Mouse (Mus musculus): ENCODE results near the gene Igf2bp1. TPM values are rescaled to one million over a fixed set of nuclear protein-coding genes. Genes with fewer than 3 reads are reported as not detected.
"Not testable (repeated sequence)": the region's sequence is repeated elsewhere in the genome, so short reads cannot be mapped to it uniquely, and the experiment has no call there.

Gene Igf2bp1
- total RNA-seq, 1 experiment: 354 TPM

DNA sequence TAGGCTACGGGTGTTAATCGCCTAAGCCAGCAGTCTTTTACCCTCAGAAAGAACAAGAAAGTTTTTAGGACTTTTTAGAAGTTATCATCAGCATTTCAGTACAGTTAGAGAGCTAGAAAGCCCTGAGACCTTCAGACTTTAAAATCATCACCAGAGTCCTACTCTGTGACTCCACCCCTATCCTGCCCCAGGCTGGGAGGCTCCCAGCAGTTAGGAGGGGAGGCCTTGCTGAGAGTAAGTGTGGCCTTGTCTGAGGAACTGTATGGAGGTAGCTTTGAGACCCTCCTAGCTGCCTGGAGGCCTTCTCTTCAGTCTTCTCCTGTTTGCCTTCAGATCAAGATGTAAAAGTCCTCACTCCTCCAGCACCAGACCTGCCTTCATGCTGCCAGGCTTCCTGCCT, 81.5 kb downstream of the Igf2bp1 start:
- TF ChIP-seq HCFC1 (IDR thresholded peaks at IDR 0.05; ENCODE audit: borderline replicate concordance, insufficient read depth, low read length) (no peak), ZNF384 (IDR thresholded peaks at IDR 0.05; ENCODE audit: low read depth, low read length) (no peak)
- H3K27ac ChIP-seq (ENCODE audit: insufficient read depth, low read depth, low read length, poor library complexity, severe bottlenecking): no peak overlapping the region
- no peak for DNase-seq (ENCODE audit: low read depth, low spot score)
- H3K4me3 ChIP-seq (ENCODE audit: insufficient read depth in 1 of 2, low read depth in 1 of 2, low read length in 2 of 2, poor library complexity in 1 of 2, severe bottlenecking in 1 of 2): no peak overlapping the region
- no peak overlapping the region for H3K9ac ChIP-seq (ENCODE audit: insufficient read depth, low read depth, low read length, poor library complexity, severe bottlenecking)
- H3K9me3 ChIP-seq (ENCODE audit: control insufficient read depth, insufficient read depth, low read depth, low read length): no peaks in the 10 kb centered on the region
- no peaks in the 10 kb centered on the region for H3K36me3 ChIP-seq (ENCODE audit: control insufficient read depth, insufficient read depth, low read length, poor library complexity, severe bottlenecking)
- in situ Hi-C loops (cut with MboI; ENCODE audit: low sequenced_read_pairs in 2 of 2, unreplicated experiment in 2 of 2): no loop called here
- peaks cover 2 to 7% of the 10 kb centered on the region in 2 experiments; a peak in 2 of 4 replicates for H3K4me1 ChIP-seq (ENCODE audit: control insufficient read depth in 2 of 2, insufficient read depth in 2 of 2, low read length in 2 of 2, poor library complexity in 1 of 2)

DNA sequence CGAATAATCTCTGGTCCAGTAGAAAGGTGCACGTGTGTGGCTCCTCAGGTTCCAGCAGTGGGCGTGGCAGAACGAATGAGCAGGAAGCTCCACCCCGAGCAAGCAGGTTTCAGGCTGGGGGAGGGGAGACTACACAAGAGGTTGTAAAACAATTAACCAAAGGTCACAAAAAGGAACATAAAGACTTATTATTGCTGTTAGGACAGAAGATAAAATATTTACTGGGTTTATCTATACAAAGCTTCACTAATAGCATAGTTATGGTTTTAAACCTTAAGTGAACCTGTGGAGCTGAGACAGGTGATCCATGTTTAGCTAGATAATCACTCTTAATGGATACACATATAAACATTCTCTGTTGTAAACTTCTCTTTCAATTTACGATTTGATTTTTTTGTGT, 82.3 kb downstream of the Igf2bp1 start:
- H3K4me3 ChIP-seq (ENCODE audit: insufficient read depth in 1 of 2, low read depth in 1 of 2, low read length in 2 of 2, poor library complexity in 1 of 2, severe bottlenecking in 1 of 2); DNase-seq (ENCODE audit: low read depth, low spot score); H3K9me3 ChIP-seq (ENCODE audit: control insufficient read depth, insufficient read depth, low read depth, low read length); H3K36me3 ChIP-seq (ENCODE audit: control insufficient read depth, insufficient read depth, low read length, poor library complexity, severe bottlenecking); in situ Hi-C loops (cut with MboI; ENCODE audit: low sequenced_read_pairs in 2 of 2, unreplicated experiment in 2 of 2); H3K27ac ChIP-seq (ENCODE audit: insufficient read depth, low read depth, low read length, poor library complexity, severe bottlenecking); H3K9ac ChIP-seq (ENCODE audit: insufficient read depth, low read depth, low read length, poor library complexity, severe bottlenecking); H3K4me1 ChIP-seq (ENCODE audit: control insufficient read depth in 2 of 2, insufficient read depth in 2 of 2, low read length in 2 of 2, poor library complexity in 1 of 2): not testable (repeated sequence)

- in situ Hi-C loops (cut with MboI; ENCODE audit: low sequenced_read_pairs in 2 of 2, unreplicated experiment in 2 of 2): no loop called here
- H3K4me3 ChIP-seq (ENCODE audit: insufficient read depth in 1 of 2, low read depth in 1 of 2, low read length in 2 of 2, poor library complexity in 1 of 2, severe bottlenecking in 1 of 2): no peak overlapping the region
- no peaks in the 10 kb centered on the region for H3K9me3 ChIP-seq (ENCODE audit: control insufficient read depth, insufficient read depth, low read depth, low read length)
- no peak overlapping the region for H3K27ac ChIP-seq (ENCODE audit: insufficient read depth, low read depth, low read length, poor library complexity, severe bottlenecking)
- no peak for TF ChIP-seq MAFK (IDR thresholded peaks at IDR 0.05; ENCODE audit: insufficient read depth, low read depth, low read length)
- no peak for TF ChIP-seq ZC3H11A (IDR thresholded peaks at IDR 0.05; ENCODE audit: borderline replicate concordance, low read depth, low read length)
- no peak for TF ChIP-seq CHD2 (IDR thresholded peaks at IDR 0.05; ENCODE audit: low read depth, low read length)
- no peak for TF ChIP-seq ZNF384 (IDR thresholded peaks at IDR 0.05; ENCODE audit: low read depth, low read length)
- no peak for TF ChIP-seq HCFC1 (IDR thresholded peaks at IDR 0.05; ENCODE audit: borderline replicate concordance, insufficient read depth, low read length)
- no peak for DNase-seq (ENCODE audit: low read depth, low spot score)
- H3K36me3 ChIP-seq (ENCODE audit: control insufficient read depth, insufficient read depth, low read length, poor library complexity, severe bottlenecking): no peaks in the 10 kb centered on the region
- no peak overlapping the region for H3K9ac ChIP-seq (ENCODE audit: insufficient read depth, low read depth, low read length, poor library complexity, severe bottlenecking)
- peaks cover 2 to 7% of the 10 kb centered on the region in 2 experiments; a peak in 2 of 4 replicates for H3K4me1 ChIP-seq (ENCODE audit: control insufficient read depth in 2 of 2, insufficient read depth in 2 of 2, low read length in 2 of 2, poor library complexity in 1 of 2)
Observed at GRCm38 (mm10) chr11:95921991-95922621, 83.6 kb downstream of the Igf2bp1 start.

DNA sequence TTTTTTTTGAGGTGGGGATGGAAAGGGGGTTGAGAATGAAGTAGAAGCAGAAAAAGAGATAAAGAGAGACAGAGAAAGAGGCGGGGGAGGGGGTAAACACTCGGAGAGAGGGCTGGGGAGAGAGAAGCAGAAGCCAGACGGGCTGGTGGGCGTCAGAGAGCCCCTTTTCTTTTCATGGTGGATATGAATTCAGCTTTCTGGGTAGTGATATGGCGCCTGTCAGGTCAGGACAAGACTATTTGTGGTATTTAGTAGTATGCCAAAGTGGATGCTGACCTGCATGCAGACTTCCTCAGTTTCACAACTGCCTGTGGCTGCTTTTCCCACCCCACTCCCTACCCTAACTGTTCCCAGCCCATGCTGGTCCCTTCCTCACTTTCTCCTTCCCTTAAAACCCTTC, 89.3 kb downstream of the Igf2bp1 start:
- no peak overlapping the region for H3K4me3 ChIP-seq (ENCODE audit: insufficient read depth in 1 of 2, low read depth in 1 of 2, low read length in 2 of 2, poor library complexity in 1 of 2, severe bottlenecking in 1 of 2)
- no peak for DNase-seq (ENCODE audit: low read depth, low spot score)
- H3K4me1 ChIP-seq (ENCODE audit: control insufficient read depth in 2 of 2, insufficient read depth in 2 of 2, low read length in 2 of 2, poor library complexity in 1 of 2): peaks cover 0 to 5% of the 10 kb centered on the region in 2 experiments; a peak in 1 of 4 replicates
- no peaks in the 10 kb centered on the region for H3K9me3 ChIP-seq (ENCODE audit: control insufficient read depth, insufficient read depth, low read depth, low read length)
- H3K9ac ChIP-seq (ENCODE audit: insufficient read depth, low read depth, low read length, poor library complexity, severe bottlenecking): no peak overlapping the region
- no peak for TF ChIP-seq ZC3H11A (IDR thresholded peaks at IDR 0.05; ENCODE audit: borderline replicate concordance, low read depth, low read length)
- no peak for TF ChIP-seq HCFC1 (IDR thresholded peaks at IDR 0.05; ENCODE audit: borderline replicate concordance, insufficient read depth, low read length)
- no peak for TF ChIP-seq ZNF384 (IDR thresholded peaks at IDR 0.05; ENCODE audit: low read depth, low read length)
- TF ChIP-seq CHD2 (IDR thresholded peaks at IDR 0.05; ENCODE audit: low read depth, low read length): no peak
- no peak for TF ChIP-seq MAFK (IDR thresholded peaks at IDR 0.05; ENCODE audit: insufficient read depth, low read depth, low read length)
- H3K27ac ChIP-seq (ENCODE audit: insufficient read depth, low read depth, low read length, poor library complexity, severe bottlenecking): no peak overlapping the region
- no peaks in the 10 kb centered on the region for H3K36me3 ChIP-seq (ENCODE audit: control insufficient read depth, insufficient read depth, low read length, poor library complexity, severe bottlenecking)
- in situ Hi-C loops (cut with MboI; ENCODE audit: low sequenced_read_pairs in 2 of 2, unreplicated experiment in 2 of 2): no loop called here

- no peak for DNase-seq (ENCODE audit: low read depth, low spot score)
Observed at GRCm38 (mm10) chr11:95915006-95915710, 90.6 kb downstream of the Igf2bp1 start.

More at GRCm38 (mm10) chr11:95915006-95915710, 90.6 kb downstream of the Igf2bp1 start:
- in situ Hi-C loops (cut with MboI; ENCODE audit: low sequenced_read_pairs in 2 of 2, unreplicated experiment in 2 of 2): no loop called here
- Histone ChIP-seq H3K9me3 (ENCODE audit: control insufficient read depth, insufficient read depth, low read depth, low read length) (no peaks in the 10 kb centered on the region), H3K27ac (ENCODE audit: insufficient read depth, low read depth, low read length, poor library complexity, severe bottlenecking) (no peak overlapping the region), H3K4me3 (ENCODE audit: insufficient read depth in 1 of 2, low read depth in 1 of 2, low read length in 2 of 2, poor library complexity in 1 of 2, severe bottlenecking in 1 of 2) (peak overlapping the region; percentile 55 to 69), H3K9ac (ENCODE audit: insufficient read depth, low read depth, low read length, poor library complexity, severe bottlenecking) (peak overlapping the region; percentile 25), H3K36me3 (ENCODE audit: control insufficient read depth, insufficient read depth, low read length, poor library complexity, severe bottlenecking) (no peaks in the 10 kb centered on the region), H3K4me1 (ENCODE audit: control insufficient read depth in 2 of 2, insufficient read depth in 2 of 2, low read length in 2 of 2, poor library complexity in 1 of 2) (peaks cover 0 to 9% of the 10 kb centered on the region in 2 experiments; a peak in 1 of 4 replicates)
- TF ChIP-seq ZNF384 (IDR thresholded peaks at IDR 0.05; ENCODE audit: low read depth, low read length): no peak
- no peak for TF ChIP-seq HCFC1 (IDR thresholded peaks at IDR 0.05; ENCODE audit: borderline replicate concordance, insufficient read depth, low read length)
- TF ChIP-seq MAFK (IDR thresholded peaks at IDR 0.05; ENCODE audit: insufficient read depth, low read depth, low read length): no peak

Data from ES-E14 (cell line).